10 mouse cellular contexts compared by ENCODE assay signal in the genomic region with DNA sequence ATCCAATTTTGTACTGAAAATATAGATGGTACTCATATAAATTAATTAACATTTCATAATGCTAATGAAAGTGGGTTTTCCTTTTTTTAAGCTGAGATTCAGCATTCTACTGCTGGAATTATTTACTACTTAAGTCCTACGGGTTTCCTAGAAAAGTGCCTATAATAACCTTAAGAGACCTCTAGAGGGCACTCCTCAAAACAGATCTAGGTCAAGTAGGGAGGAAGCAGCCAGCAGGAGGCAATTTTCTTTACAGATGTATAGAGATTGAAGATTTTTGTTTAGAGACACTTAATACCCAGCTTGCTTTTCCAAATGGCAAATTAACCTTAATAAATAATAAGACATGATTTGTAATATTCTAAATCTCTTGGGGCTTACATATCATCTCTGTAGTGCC.
DNase-seq lines count a peak whose midpoint lies in the region; ATAC-seq and TF ChIP-seq lines count a peak whose summit lies in the region.
"Had no signal": no experiment of that assay in that cellular context is flagged by ENCODE, and none has a peak within 500 bp of the region (broad histone marks: within the 10 kb centered on the region; RNA-seq: fewer than 3 reads in every experiment).

No protein-coding gene starts in this region.

- TF ChIP-seq CTCF in heart, adult 2 months (IDR thresholded peaks at IDR 0.05) = peak; percentile 73

- WGBS in heart, adult 2 months = 8% methylated on average over 1 of the region's 1 CpGs
- 26% methylated on average over 1 of the region's 1 CpGs for WGBS in heart, embryonic 12.5 days
- 20% methylated on average over 1 of the region's 1 CpGs for WGBS in midbrain, embryonic 11.5 days
- WGBS in midbrain, embryonic 16.5 days = 19% methylated on average over 1 of the region's 1 CpGs

- intact Hi-C loops in heart, adult 2 months (cut with DNase I) = loop anchor here (10.0 kb wide), 1 partner anchor 823 kb away; a partner anchor contains a TSS

- no peak for TF ChIP-seq EP300 in heart, adult 2 months (IDR thresholded peaks at IDR 0.05; ENCODE audit: insufficient read depth, low read depth, low read length)

- no peaks in the 10 kb centered on the region for H3K27me3 ChIP-seq in heart, adult 2 months (ENCODE audit: control insufficient read depth, insufficient read depth, low read length)
- H3K27me3 ChIP-seq in heart, embryonic 12.5 days (replicated peaks) = no peaks in the 10 kb centered on the region
- no peaks in the 10 kb centered on the region for H3K27me3 ChIP-seq in midbrain, embryonic 11.5 days (ENCODE audit: control insufficient read depth, insufficient read depth, low read length)
- H3K27me3 ChIP-seq in midbrain, embryonic 16.5 days (ENCODE audit: control insufficient read depth, insufficient read depth, low read depth, low read length) = no peaks in the 10 kb centered on the region

- H3K4me1 ChIP-seq in heart, adult 2 months (ENCODE audit: control insufficient read depth, insufficient read depth, low read length) = no peaks in the 10 kb centered on the region
- H3K4me1 ChIP-seq in heart, embryonic 12.5 days (replicated peaks) = no peaks in the 10 kb centered on the region
- no peaks in the 10 kb centered on the region for H3K4me1 ChIP-seq in midbrain, embryonic 11.5 days (ENCODE audit: control insufficient read depth, insufficient read depth, low read length)
- H3K4me1 ChIP-seq in midbrain, embryonic 16.5 days (ENCODE audit: control insufficient read depth, insufficient read depth, low read length) = no peaks in the 10 kb centered on the region

- H3K9ac ChIP-seq in heart, adult 2 months (ENCODE audit: low read depth, low read length) = no peak overlapping the region
- H3K9ac ChIP-seq in heart, embryonic 12.5 days = no peak overlapping the region
- no peak overlapping the region for H3K9ac ChIP-seq in midbrain, embryonic 11.5 days (ENCODE audit: low read length)
- no peak overlapping the region for H3K9ac ChIP-seq in midbrain, embryonic 16.5 days (ENCODE audit: low read depth, low read length)

- no peaks in the 10 kb centered on the region for H3K79me2 ChIP-seq in heart, adult 2 months (replicated peaks; ENCODE audit: control insufficient read depth, insufficient read depth, low read length)

- no peak for ATAC-seq in heart, embryonic 12.5 days (ENCODE audit: insufficient number of reproducible peaks, low FRiP score)
- ATAC-seq in midbrain, embryonic 11.5 days (ENCODE audit: low FRiP score) = 0 out of 2 replicates have a peak, but pooled peaks have one; percentile 52
- ATAC-seq in midbrain, embryonic 16.5 days = no peak

- H3K9me3 ChIP-seq in heart, embryonic 12.5 days (replicated peaks) = no peaks in the 10 kb centered on the region
- H3K9me3 ChIP-seq in midbrain, embryonic 11.5 days (ENCODE audit: control insufficient read depth, low read length) = no peaks in the 10 kb centered on the region
- no peaks in the 10 kb centered on the region for H3K9me3 ChIP-seq in midbrain, embryonic 16.5 days (replicated peaks; ENCODE audit: control insufficient read depth, low read length, poor library complexity, severe bottlenecking)

- no peak overlapping the region for H3K4me2 ChIP-seq in heart, embryonic 12.5 days
- no peak overlapping the region for H3K4me2 ChIP-seq in midbrain, embryonic 11.5 days
- H3K4me2 ChIP-seq in midbrain, embryonic 16.5 days (ENCODE audit: low read length) = no peak overlapping the region

- no peak overlapping the region for H3K4me3 ChIP-seq in heart, adult 2 months
- no peak overlapping the region for H3K4me3 ChIP-seq in heart, embryonic 12.5 days
- no peak overlapping the region for H3K4me3 ChIP-seq in midbrain, embryonic 11.5 days (ENCODE audit: low read depth, low read length)
- no peak overlapping the region for H3K4me3 ChIP-seq in midbrain, embryonic 16.5 days (ENCODE audit: low read depth, low read length)

- H3K36me3 ChIP-seq in heart, adult 2 months (ENCODE audit: control insufficient read depth, insufficient read depth, low read length) = no peaks in the 10 kb centered on the region
- no peaks in the 10 kb centered on the region for H3K36me3 ChIP-seq in heart, embryonic 12.5 days
- no peaks in the 10 kb centered on the region for H3K36me3 ChIP-seq in midbrain, embryonic 11.5 days (ENCODE audit: control insufficient read depth, insufficient read depth, low read length)
- H3K36me3 ChIP-seq in midbrain, embryonic 16.5 days (ENCODE audit: control insufficient read depth, insufficient read depth, low read length) = no peaks in the 10 kb centered on the region

- DNase-seq in heart, adult 2 months = no peak
- DNase-seq in midbrain, embryonic 11.5 days (ENCODE audit: low spot score, missing footprints) = peak; percentile 84
- peak; percentile 1 for DNase-seq in c-Kit-positive CD71-negative TER-119-negative erythroid progenitor cells, embryonic 14.5 days (ENCODE audit: low read depth)
- DNase-seq in retina, postnatal 1 day = peak; percentile 50
- no peak for DNase-seq in cerebellum, adult 18-20 months
- DNase-seq in right cerebral cortex, postnatal 36 days (ENCODE audit: low spot score in 2 of 2) = no peak
- DNase-seq: kidney, adult 18-20 months; lung, adult 2 months had no signal

- no peak overlapping the region for H3K27ac ChIP-seq in heart, adult 2 months
- H3K27ac ChIP-seq in heart, embryonic 12.5 days (ENCODE audit: poor library complexity, severe bottlenecking) = no peak overlapping the region
- no peak overlapping the region for H3K27ac ChIP-seq in midbrain, embryonic 11.5 days (ENCODE audit: low read depth, low read length)
- no peak overlapping the region for H3K27ac ChIP-seq in midbrain, embryonic 16.5 days (ENCODE audit: low read length)

- TF ChIP-seq POLR2A in heart, adult 2 months (IDR thresholded peaks at IDR 0.05; ENCODE audit: insufficient read depth, low read depth, low read length) = no peak

Comparison
In these comparisons a context has a peak if more than half of its experiments do, and no peak if none do; other contexts are left out.
1. DNase-seq: peak in midbrain, embryonic 11.5 days (single experiment), c-Kit-positive CD71-negative TER-119-negative erythroid progenitor cells, embryonic 14.5 days (single experiment) and retina, postnatal 1 day (single experiment); none in heart, adult 2 months (0 of 2), cerebellum, adult 18-20 months (0 of 2) and right cerebral cortex, postnatal 36 days (0 of 2).